Mouse (Mus musculus) midbrain, embryonic 14.5 days (tissue): ENCODE results near the gene Abca13. TPM values are rescaled to one million over a fixed set of nuclear protein-coding genes. Genes with fewer than 3 reads are reported as not detected.

Experiments
- ATAC-seq: fragments of 200-750 bp; cut with Nextera tagmentation; 2 replicates; pipeline ENCODE4 v1.8.0; 2017; ENCODE audit warnings: moderate number of reproducible peaks, moderate library complexity; ENCODE audit not compliant: low FRiP score, low TSS enrichment
- DNase-seq: peaks from one replicate; pipeline ENCODE4 v3.0.0-alpha.2; 2015
- H3K27ac ChIP-seq: fragments of 300-500 bp; sonication (generic); replicated peaks from 2 replicates; pipeline ENCODE4 v1.5.1; 2014; ENCODE audit warnings: mild to moderate bottlenecking, low read depth, low read length, moderate library complexity
- H3K27me3 ChIP-seq: fragments of 300-500 bp; sonication (generic); 2 replicates; pipeline ENCODE4 v1.6.1; 2014; ENCODE audit warnings: low read length, control low read depth, mixed read lengths; ENCODE audit not compliant: control insufficient read depth, insufficient read depth
- H3K36me3 ChIP-seq: fragments of 300-500 bp; sonication (generic); 2 replicates; pipeline ENCODE4 v1.6.1; 2014; ENCODE audit warnings: low read length, control low read depth; ENCODE audit not compliant: control insufficient read depth, insufficient read depth
- H3K4me1 ChIP-seq: fragments of 300-500 bp; sonication (generic); 2 replicates; pipeline ENCODE4 v1.6.1; 2014; ENCODE audit warnings: mild to moderate bottlenecking, antibody characterized with exemption, low read length, control low read depth; ENCODE audit not compliant: control insufficient read depth, insufficient read depth
- H3K4me2 ChIP-seq: fragments of 300-500 bp; sonication (generic); 2 replicates; pipeline ENCODE4 v1.6.1; 2014; ENCODE audit warnings: mild to moderate bottlenecking, low read length, moderate library complexity
- H3K4me3 ChIP-seq: fragments of 300-500 bp; sonication (generic); replicated peaks from 2 replicates; pipeline ENCODE4 v1.5.1; 2014; ENCODE audit warnings: low read depth, low read length
- H3K9ac ChIP-seq: fragments of 300-500 bp; sonication (generic); replicated peaks from 2 replicates; pipeline ENCODE4 v1.6.1; 2014; ENCODE audit warnings: mild to moderate bottlenecking, low read length, moderate library complexity
- H3K9me3 ChIP-seq: fragments of 300-500 bp; sonication (generic); 2 replicates; pipeline ENCODE4 v1.6.1; 2016; ENCODE audit warnings: low read length, control low read depth, mixed read lengths; ENCODE audit not compliant: control insufficient read depth
- WGBS: fragments of 180-500 bp; shearing (Covaris S2); extraction: QIAGEN DNeasy Blood & Tissue Kit; methylation state at CpG from one replicate; pipeline ENCODE4 v1.1.7; 2014; 5-methylcytosine and 5-hydroxymethylcytosine counted together
- polyA plus RNA-seq: library from polyadenylated mRNA; unstranded; fragments of >200 nt; fragmentation: Nextera tagmentation; extraction: Ambion mirVana; gene quantifications from 2 replicates; pipeline ENCODE4 v1.2.1, GENCODE M21; 2014

The Abca13 gene
- polyA plus RNA-seq, 1 experiment from 2014 or later, result 0.18 TPM

- WGBS, result 60% methylated on average over 3 of the region's 3 CpGs
- Histone ChIP-seq H3K36me3 (no peaks in the 10 kb centered on the region), H3K27me3 (no peaks in the 10 kb centered on the region), H3K27ac (no peak overlapping the region), H3K9ac (no peak overlapping the region), H3K9me3 (no peaks in the 10 kb centered on the region), H3K4me3 (no peak overlapping the region), H3K4me1 (no peaks in the 10 kb centered on the region), H3K4me2 (no peak overlapping the region)
- peak; percentile 14 for DNase-seq
- ATAC-seq, result no peak; the same call in 1 of the 2 replicates
These were observed 513.4 kb downstream of the Abca13 start for GRCm38 (mm10) chr11:9705190-9705589.

GRCm38 (mm10) chr11:9727810-9728490, 536.2 kb downstream of the Abca13 start:
- Histone ChIP-seq H3K9ac (no peak overlapping the region), H3K4me1 (no peaks in the 10 kb centered on the region), H3K4me3 (no peak overlapping the region), H3K4me2 (no peak overlapping the region), H3K9me3 (no peaks in the 10 kb centered on the region), H3K27ac (no peak overlapping the region), H3K36me3 (no peaks in the 10 kb centered on the region), H3K27me3 (no peaks in the 10 kb centered on the region)
- DNase-seq, result no peak
- WGBS, result 71% methylated on average over 2 of the region's 2 CpGs
- no peak for ATAC-seq

GRCm38 (mm10) chr11:9731300-9731699, 539.6 kb downstream of the Abca13 start:
- 86% methylated on average over 1 of the region's 1 CpGs for WGBS
- H3K27ac ChIP-seq, result no peak overlapping the region
- H3K4me3 ChIP-seq, result no peak overlapping the region
- no peak overlapping the region for H3K4me2 ChIP-seq
- H3K4me1 ChIP-seq, result no peaks in the 10 kb centered on the region
- ATAC-seq (no peak), DNase-seq (no peak)
- no peaks in the 10 kb centered on the region for H3K27me3 ChIP-seq
- H3K9ac ChIP-seq, result no peak overlapping the region
- no peaks in the 10 kb centered on the region for H3K9me3 ChIP-seq
- H3K36me3 ChIP-seq, result no peaks in the 10 kb centered on the region

Other genes starting within 250 kb of the Abca13 start
- gene Pkd1l1, start 218.7 kb upstream of the Abca13 start, polyA plus RNA-seq, result 0.09 and 0.45 TPM in 2 replicates
- gene Hus1, start 180.8 kb upstream of the Abca13 start, polyA plus RNA-seq, result 11.1 and 11.9 TPM in 2 replicates
- 0.97 and 1.2 TPM in 2 replicates for gene Gm11992, start 143.3 kb upstream of the Abca13 start, polyA plus RNA-seq
- 0.39 TPM in 1 of 2 replicates, not detected in the other for gene Sun3, start 143.0 kb upstream of the Abca13 start, polyA plus RNA-seq
- gene Upp1, start 73.8 kb upstream of the Abca13 start, polyA plus RNA-seq, result 2.3 and 3.2 TPM in 2 replicates